Mouse (Mus musculus) cortical plate, adult 2 months (tissue): ENCODE data around the gene Tmcc2.

ENCODE experiments used
- CTCF ChIP-seq: fragments of 200-500 bp; IDR thresholded peaks from 2 replicates; pipeline ENCODE4 v1.5.1; 2011; ENCODE audit warnings: mild to moderate bottlenecking, control low read depth, low read length; ENCODE audit not compliant: insufficient read depth; ENCODE audit errors: extremely low read depth
- POLR2A ChIP-seq: fragments of 200-500 bp; IDR thresholded peaks from 2 replicates; pipeline ENCODE4 v1.6.1; 2011; ENCODE audit warnings: mild to moderate bottlenecking, low read length, control low read depth; ENCODE audit not compliant: insufficient read depth; ENCODE audit errors: extremely low read depth

DNA sequence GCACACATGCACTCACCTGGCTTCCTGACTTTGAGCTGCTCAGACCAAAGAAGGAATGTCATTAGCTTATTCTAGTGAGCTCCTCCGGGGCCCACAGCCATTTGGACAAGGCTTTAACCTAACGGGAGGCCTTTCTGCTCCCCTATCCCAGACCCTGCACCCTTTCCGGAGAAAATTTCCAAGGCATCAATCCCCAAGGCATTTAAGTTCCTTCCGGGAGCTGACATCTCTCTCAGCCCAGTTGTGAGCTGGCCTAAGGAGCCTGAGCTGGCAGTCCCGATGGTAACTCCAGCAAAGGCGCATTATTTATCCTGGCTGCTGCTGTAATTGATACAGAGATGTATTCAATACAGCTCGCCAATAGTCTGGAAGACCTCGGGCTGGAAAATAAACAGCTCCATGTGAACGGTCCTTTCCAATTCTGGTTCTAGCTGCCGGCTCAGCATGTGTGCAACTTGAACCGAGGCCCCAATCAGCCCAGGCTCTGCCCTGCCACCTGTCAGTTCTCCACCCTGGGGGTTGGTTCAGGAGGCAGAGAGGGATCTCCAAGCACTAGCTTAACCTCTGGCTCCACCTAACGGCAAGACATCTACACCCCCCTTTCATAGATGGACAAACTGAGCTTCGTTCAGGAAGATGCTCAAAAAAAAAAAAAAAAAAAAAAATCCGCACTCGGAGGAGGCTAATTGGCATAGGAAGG, 1.0 kb downstream of the Tmcc2 start:
- TF ChIP-seq CTCF: peak; percentile 64
- no peak for TF ChIP-seq POLR2A
